Mouse (Mus musculus) thymus, adult 2 months (tissue): Measurements from ENCODE around the gene Kcnab1. TPM values are rescaled to one million over a fixed set of nuclear protein-coding genes. Genes with fewer than 3 reads are reported as not detected.

Experiments used
- DNase-seq: peaks from one replicate; pipeline ENCODE4 v3.0.0; 2021
- H3K27ac ChIP-seq: fragments of 200-500 bp; 2 replicates; pipeline ENCODE4 v1.5.1; 2012; ENCODE audit warnings: low read length, control low read depth; ENCODE audit not compliant: control insufficient read depth, insufficient read depth
- H3K27me3 ChIP-seq: fragments of 200-500 bp; 2 replicates; pipeline ENCODE4 v1.6.1; 2012; ENCODE audit warnings: mild to moderate bottlenecking, low read length, moderate library complexity, mixed read lengths; ENCODE audit not compliant: control insufficient read depth, insufficient read depth
- H3K36me3 ChIP-seq: fragments of 200-500 bp; 2 replicates; pipeline ENCODE4 v1.6.1; 2012; ENCODE audit warnings: mild to moderate bottlenecking, low read length, moderate library complexity; ENCODE audit not compliant: control insufficient read depth, insufficient read depth
- H3K4me1 ChIP-seq: fragments of 200-500 bp; replicated peaks from 2 replicates; pipeline ENCODE4 v1.6.1; 2012; ENCODE audit warnings: low read length; ENCODE audit not compliant: control insufficient read depth, insufficient read depth
- H3K4me3 ChIP-seq: fragments of 200-500 bp; 2 replicates; pipeline ENCODE4 v1.5.1; 2012; ENCODE audit warnings: mild to moderate bottlenecking, low read length, control low read depth, moderate library complexity; ENCODE audit not compliant: control insufficient read depth, insufficient read depth
- CTCF ChIP-seq: fragments of 200-500 bp; IDR thresholded peaks from 2 replicates; pipeline ENCODE4 v1.5.1; 2012; ENCODE audit warnings: mild to moderate bottlenecking, control low read depth, low read length, moderate library complexity, borderline replicate concordance; ENCODE audit not compliant: control insufficient read depth, poor library complexity, insufficient read depth; ENCODE audit errors: extremely low read depth
- POLR2A ChIP-seq: fragments of 200-500 bp; IDR thresholded peaks from 2 replicates; pipeline ENCODE4 v1.6.1; 2012; ENCODE audit warnings: mild to moderate bottlenecking, low read length, control low read depth, moderate library complexity; ENCODE audit not compliant: control insufficient read depth, poor library complexity, insufficient read depth; ENCODE audit errors: extremely low read depth
- WGBS: fragments of 180-500 bp; shearing (Covaris S2); methylation state at CpG from one replicate; pipeline ENCODE4 v1.1.7; 2018; 5-methylcytosine and 5-hydroxymethylcytosine counted together
- polyA plus RNA-seq: library from polyadenylated mRNA; depleted of rRNA; stranded (reverse); fragments of >200 nt; gene quantifications from 2 replicates; pipeline ENCODE4 v1.2.3, GENCODE M21; 2012

Kcnab1 gene
- polyA plus RNA-seq, 1 experiment = 0.31 TPM

DNA sequence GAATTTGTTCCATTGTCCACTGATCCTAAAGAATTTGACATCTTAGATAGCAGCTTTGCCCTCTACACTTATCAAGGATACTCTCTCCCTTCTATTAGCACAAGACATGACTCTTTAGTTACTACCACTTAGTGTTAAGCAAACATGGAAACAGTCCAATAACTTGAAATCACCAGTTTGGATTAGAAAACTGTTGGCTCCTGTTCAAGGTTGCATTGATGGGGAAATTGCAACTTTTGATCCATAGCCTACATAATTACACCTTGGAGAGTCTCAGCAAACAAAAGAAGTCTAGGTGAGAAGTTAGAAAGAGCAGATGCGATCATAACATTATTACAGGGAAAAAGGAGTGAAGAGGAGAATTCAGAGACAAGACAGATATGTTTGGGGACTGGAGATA is 237.0 kb downstream of the Kcnab1 start:
- Histone ChIP-seq H3K27ac (no peak overlapping the region), H3K4me1 (no peaks in the 10 kb centered on the region), H3K4me3 (no peak overlapping the region), H3K27me3 (no peaks in the 10 kb centered on the region), H3K36me3 (no peaks in the 10 kb centered on the region)
- 93% methylated on average over 1 of the region's 1 CpGs for WGBS
- TF ChIP-seq CTCF (no peak), POLR2A (no peak)
- no peak for DNase-seq

DNA sequence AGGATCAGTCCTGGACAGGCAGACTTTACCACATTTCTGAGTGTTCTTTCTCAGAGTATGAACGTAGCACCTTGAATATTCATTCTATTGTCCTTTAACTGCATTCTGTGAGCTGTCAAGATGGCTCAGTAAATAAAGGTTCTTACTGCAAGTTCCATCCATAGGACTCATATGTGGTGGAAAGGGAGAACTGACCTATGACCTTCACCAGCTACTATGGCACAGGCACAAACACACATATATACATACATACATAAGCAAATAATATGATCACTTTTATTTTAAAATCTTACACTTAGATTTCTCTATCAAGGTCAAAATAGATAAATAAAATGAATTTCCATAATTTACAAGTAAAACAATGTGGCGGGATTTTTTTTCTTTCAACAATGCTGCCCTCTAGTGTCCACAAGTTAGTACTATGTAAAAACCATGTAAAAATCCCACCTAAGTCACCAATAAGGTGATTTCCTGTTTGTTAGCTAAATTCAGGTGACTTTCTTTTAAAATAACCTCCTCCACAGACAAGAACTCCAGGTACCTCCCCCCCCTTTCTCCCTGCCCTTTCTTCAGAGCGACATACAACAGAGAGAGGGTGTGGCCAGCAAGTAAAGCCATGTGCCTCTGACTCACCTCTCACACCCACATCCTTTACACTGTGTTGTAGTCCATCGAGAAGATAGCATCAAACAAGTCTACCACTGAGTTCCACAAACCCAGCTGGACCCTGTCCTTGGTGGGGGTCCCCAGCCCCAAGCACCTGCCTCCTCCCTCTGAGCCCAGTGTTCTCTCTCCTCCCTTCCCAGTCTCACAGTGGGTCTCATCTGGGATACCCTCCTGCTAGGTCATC is 243.3 kb downstream of the Kcnab1 start:
- Histone ChIP-seq H3K4me3 (no peak overlapping the region), H3K27me3 (no peaks in the 10 kb centered on the region), H3K36me3 (no peaks in the 10 kb centered on the region), H3K4me1 (no peaks in the 10 kb centered on the region), H3K27ac (no peak overlapping the region)
- no peak for TF ChIP-seq POLR2A
- no peak for TF ChIP-seq CTCF
- DNase-seq = no peak
- 46% methylated on average over 4 of the region's 4 CpGs for WGBS

GRCm38 (mm10) chr3:65353263-65354037 is 244.3 kb downstream of the Kcnab1 start:
- DNase-seq = no peak
- WGBS = 77% methylated on average over 10 of the region's 10 CpGs
- no peak for TF ChIP-seq POLR2A
- Histone ChIP-seq H3K4me1 (no peaks in the 10 kb centered on the region), H3K36me3 (no peaks in the 10 kb centered on the region), H3K27ac (no peak overlapping the region), H3K4me3 (no peak overlapping the region), H3K27me3 (no peaks in the 10 kb centered on the region)

DNA sequence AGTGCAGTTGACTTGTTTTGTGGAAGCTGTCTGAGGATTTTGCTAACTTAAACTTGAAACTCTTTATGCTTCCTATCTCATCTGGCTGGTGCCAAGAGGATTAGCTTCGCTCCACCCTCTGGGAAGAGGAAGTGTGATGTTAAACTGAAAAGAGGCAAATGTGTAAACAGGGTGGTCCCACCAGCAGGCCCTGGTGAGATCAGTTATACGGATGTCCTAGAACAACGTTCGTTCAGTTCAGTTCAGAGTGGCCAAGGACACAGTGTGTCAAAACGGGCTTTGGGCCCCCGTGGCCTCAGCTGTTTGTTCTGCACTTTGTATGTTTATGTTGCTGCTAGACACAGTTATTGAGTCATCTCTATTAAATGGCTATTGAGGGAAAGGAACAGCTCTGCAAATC is 246.3 kb downstream of the Kcnab1 start:
- Histone ChIP-seq H3K36me3 (no peaks in the 10 kb centered on the region), H3K27me3 (no peaks in the 10 kb centered on the region), H3K4me1 (no peaks in the 10 kb centered on the region), H3K27ac (no peak overlapping the region), H3K4me3 (no peak overlapping the region)
- 91% methylated on average over 6 of the region's 6 CpGs for WGBS
- no peak for DNase-seq
- TF ChIP-seq POLR2A = no peak
- TF ChIP-seq CTCF = no peak

DNA sequence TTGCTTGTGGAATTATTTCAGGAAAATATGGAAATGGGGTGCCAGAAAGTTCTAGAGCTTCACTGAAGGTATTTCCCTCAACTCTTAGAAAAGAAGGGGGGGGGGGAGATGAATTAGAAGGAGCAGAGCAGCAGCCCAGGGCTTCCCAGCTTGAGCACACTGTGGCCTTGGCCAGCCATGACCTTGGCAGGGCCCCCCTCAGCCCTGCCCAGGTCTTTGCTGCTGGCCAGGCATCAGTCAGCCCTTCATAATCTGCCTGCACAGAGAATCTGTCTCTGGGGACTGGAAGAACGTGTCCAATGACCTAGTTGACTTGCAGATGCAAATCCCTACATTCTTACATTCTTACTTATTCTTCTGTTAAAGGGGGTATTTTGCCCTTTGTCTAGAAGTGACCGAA is 249.1 kb downstream of the Kcnab1 start:
- no peaks in the 10 kb centered on the region for H3K4me1 ChIP-seq
- no peak for DNase-seq
- TF ChIP-seq POLR2A (no peak), CTCF (no peak)

GRCm38 (mm10) chr3:65358841-65359240 is 249.7 kb downstream of the Kcnab1 start:
- H3K27ac ChIP-seq = no peak overlapping the region
- no peaks in the 10 kb centered on the region for H3K27me3 ChIP-seq
- H3K4me1 ChIP-seq = no peaks in the 10 kb centered on the region
- no peak for TF ChIP-seq POLR2A
- 94% methylated on average over 2 of the region's 2 CpGs for WGBS
- H3K36me3 ChIP-seq = no peaks in the 10 kb centered on the region
- no peak for DNase-seq
- no peak overlapping the region for H3K4me3 ChIP-seq

More for the DNA sequence above, 249.1 kb downstream of the Kcnab1 start:
- WGBS = 94% methylated on average over 2 of the region's 2 CpGs
- no peak overlapping the region for H3K4me3 ChIP-seq
- no peaks in the 10 kb centered on the region for H3K36me3 ChIP-seq
- no peak overlapping the region for H3K27ac ChIP-seq
- no peaks in the 10 kb centered on the region for H3K27me3 ChIP-seq
